In the genomic region with DNA sequence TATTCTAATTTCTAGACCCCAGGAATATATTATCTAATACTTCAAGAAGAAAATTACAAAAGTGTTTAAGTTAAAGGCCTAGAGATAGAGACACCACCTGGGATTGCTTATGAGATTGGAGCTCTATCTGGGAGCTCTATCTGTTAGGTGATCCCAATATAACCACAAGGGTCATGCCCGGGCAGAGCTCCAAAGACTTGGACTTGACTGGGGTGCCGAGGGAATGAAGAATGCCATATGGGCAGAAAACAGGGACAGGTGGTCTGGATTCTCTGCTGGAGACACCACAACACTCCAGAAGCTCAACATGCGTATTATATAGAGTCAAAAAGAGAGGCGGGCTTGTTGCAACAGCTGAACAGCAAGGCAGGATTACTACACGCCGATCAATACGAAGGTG, we compare ENCODE assay signal across 25 mouse cellular contexts.
A peak's percentile ranks its signal among the peaks of the same experiment; 100 is the strongest.
DNase-seq lines count a peak whose midpoint lies in the region; ATAC-seq lines count a peak whose summit lies in the region.
"Had no signal": no experiment of that assay in that cellular context is flagged by ENCODE, and none has a peak within 500 bp of the region (broad histone marks: within the 10 kb centered on the region; RNA-seq: fewer than 3 reads in every experiment).

No protein-coding gene starts in this region.

- H3K27me3 ChIP-seq in midbrain, embryonic 10.5 days (ENCODE audit: low read depth, poor library complexity, severe bottlenecking): no peaks in the 10 kb centered on the region
- H3K27me3 ChIP-seq: embryonic facial prominence, embryonic 15.5 days; hindbrain, embryonic 12.5 days had no signal

- peaks cover 15% of the 10 kb centered on the region for H3K4me1 ChIP-seq in midbrain, embryonic 10.5 days
- H3K4me1 ChIP-seq: embryonic facial prominence, embryonic 15.5 days; hindbrain, embryonic 12.5 days had no signal

- no peak for ATAC-seq in cerebellum, adult (ENCODE audit: insufficient number of reproducible peaks, low FRiP score, low TSS enrichment)
- ATAC-seq: CD4-positive, CD25-positive, alpha-beta regulatory T cell, adult 4 months; forebrain, embryonic 14.5 days; hindbrain, embryonic 16.5 days; inflammation-experienced regulatory T-cells, adult 6 months; intestine, postnatal 0 days had no signal

- no peak overlapping the region for H3K4me3 ChIP-seq in midbrain, embryonic 10.5 days
- H3K4me3 ChIP-seq: embryonic facial prominence, embryonic 15.5 days; erythroblast, embryonic 14.5 days; forebrain, embryonic 10.5 days; gastrocnemius, adult 2 months; heart, embryonic 13.5 days; hindbrain, embryonic 12.5 days had no signal

- H3K9me3 ChIP-seq in midbrain, embryonic 10.5 days (replicated peaks): no peaks in the 10 kb centered on the region
- H3K9me3 ChIP-seq: embryonic facial prominence, embryonic 15.5 days; forebrain, embryonic 10.5 days; G1E; heart, embryonic 13.5 days; hindbrain, embryonic 12.5 days had no signal

- no peak overlapping the region for H3K27ac ChIP-seq in midbrain, embryonic 10.5 days (replicated peaks)
- H3K27ac ChIP-seq: embryonic facial prominence, embryonic 15.5 days; forebrain, embryonic 10.5 days; gastrocnemius, adult 2 months; heart, embryonic 13.5 days; hindbrain, embryonic 12.5 days had no signal

- peak; percentile 36 for DNase-seq in cerebellum, adult 11 months
- peak; percentile 61 to 64 for DNase-seq in cerebellum, adult 18-20 months
- DNase-seq in cerebellum, adult 9-11 months: peak; percentile 67
- DNase-seq in cerebellum, postnatal 36 days: peak; percentile 64 to 70
- no peak for DNase-seq in midbrain, embryonic 10.5 days (ENCODE audit: low spot score)
- DNase-seq in layer of hippocampus, postnatal 25 days (ENCODE audit: extremely low spot score in 1 of 2, low spot score in 1 of 2): no peak
- DNase-seq: adrenal gland, adult 8-10 months; adrenal gland, postnatal 36 days; B cell, adult 2 months; embryo, embryonic 11 days; gastrocnemius, adult 2 months; gastrocnemius, postnatal 25 days; heart, postnatal 4 days had no signal

- WGBS in midbrain, embryonic 10.5 days: 94% methylated on average over 7 of the region's 7 CpGs

- no peaks in the 10 kb centered on the region for H3K36me3 ChIP-seq in midbrain, embryonic 10.5 days
- H3K36me3 ChIP-seq: embryonic facial prominence, embryonic 15.5 days; forebrain, embryonic 10.5 days; G1E; heart, embryonic 13.5 days; hindbrain, embryonic 12.5 days had no signal

Comparison
In these comparisons a context has a peak if more than half of its experiments do, and no peak if none do; other contexts are left out.
1. DNase-seq: peak in cerebellum, adult 11 months (single experiment), cerebellum, adult 18-20 months (2 of 2), cerebellum, adult 9-11 months (single experiment) and cerebellum, postnatal 36 days (2 of 2); none in midbrain, embryonic 10.5 days (single experiment) and layer of hippocampus, postnatal 25 days (0 of 2).